Mouse (Mus musculus): ENCODE data around the gene Btbd3. TPM values are rescaled to one million over a fixed set of nuclear protein-coding genes. Genes with fewer than 3 reads are reported as not detected.

Gene Btbd3
- total RNA-seq (2022) = 100 to 1,000 TPM; 171 to 180 (median 177) TPM

DNA sequence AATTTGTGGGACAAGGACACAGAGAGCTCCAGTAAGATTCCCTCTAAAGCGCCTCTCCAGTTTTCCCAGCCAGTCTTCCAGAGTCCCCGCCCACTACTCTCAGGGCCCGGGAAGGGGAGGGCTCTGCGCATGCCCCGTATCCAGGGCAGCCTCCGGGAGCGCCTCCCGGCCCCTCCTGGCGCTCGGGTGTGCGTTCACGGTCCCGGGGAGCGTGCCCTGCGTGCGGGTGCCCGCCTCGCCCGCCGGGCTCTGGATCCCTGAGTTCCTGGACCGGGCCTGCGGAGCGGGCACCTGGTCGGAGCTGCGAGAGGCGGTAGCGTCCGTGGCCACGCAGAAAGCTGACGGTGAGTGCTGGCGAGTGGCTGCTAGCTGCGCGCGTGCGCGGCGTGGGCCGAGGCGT is at the start of gene Btbd3:
TSS of gene Btbd3 (plus strand) at position 155 of the 400 bp plus-strand sequence.
- DNase-seq (ENCODE audit: low spot score in 2 of 2) = peak; percentile 90 to 91

GRCm38 (mm10) chr2:138215561-138215960 is 40.8 kb upstream of the Btbd3 start:
- DNase-seq (ENCODE audit: low spot score in 2 of 2) = peak; percentile 19 to 43

DNA sequence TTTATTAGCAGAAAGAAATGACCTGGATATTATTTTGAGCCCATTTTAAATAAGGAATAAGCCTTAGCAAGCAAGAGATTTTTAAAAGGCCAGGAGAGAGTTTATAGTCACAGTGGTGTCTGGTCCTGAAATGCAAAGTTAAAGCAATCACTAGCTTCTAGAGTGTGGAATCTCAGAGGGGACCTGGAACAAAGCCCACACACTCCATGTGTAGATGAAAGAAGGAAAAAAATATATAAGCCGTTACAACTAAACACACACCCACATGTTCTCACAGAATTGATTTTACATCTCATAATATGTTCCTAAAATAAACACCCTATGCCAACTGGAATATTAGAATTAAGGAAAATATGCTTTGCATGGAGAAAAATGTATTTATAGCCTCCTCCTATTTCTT is 36.1 kb upstream of the Btbd3 start:
- no peak for DNase-seq (ENCODE audit: low spot score in 2 of 2)

DNA sequence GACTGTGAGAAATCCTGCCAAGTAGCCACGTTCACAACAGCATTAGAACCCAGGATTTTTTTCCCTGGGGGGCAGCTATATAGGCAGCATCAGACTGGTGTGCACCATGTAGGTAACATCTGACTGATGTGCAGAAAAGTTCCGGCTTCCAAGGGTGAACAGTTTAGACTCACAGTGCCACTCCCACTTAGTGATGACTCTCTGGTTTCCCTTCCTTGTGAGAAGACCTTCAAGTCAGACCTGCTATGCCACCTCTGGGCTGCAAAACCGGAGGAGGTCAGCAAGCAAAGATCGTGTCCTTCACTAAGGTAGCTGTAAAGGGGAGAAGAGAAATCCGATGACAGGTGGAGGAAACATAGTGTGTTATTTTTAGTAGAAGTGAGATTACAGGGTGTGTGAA is 24.1 kb upstream of the Btbd3 start:
- no peak for DNase-seq (ENCODE audit: low spot score in 2 of 2)

GRCm38 (mm10) chr2:138236149-138236548 is 20.2 kb upstream of the Btbd3 start:
- no peak for DNase-seq (ENCODE audit: low spot score in 2 of 2)

- no peak for DNase-seq (ENCODE audit: low spot score in 2 of 2)
These were observed 13.9 kb upstream of the Btbd3 start for GRCm38 (mm10) chr2:138242452-138242851.

DNA sequence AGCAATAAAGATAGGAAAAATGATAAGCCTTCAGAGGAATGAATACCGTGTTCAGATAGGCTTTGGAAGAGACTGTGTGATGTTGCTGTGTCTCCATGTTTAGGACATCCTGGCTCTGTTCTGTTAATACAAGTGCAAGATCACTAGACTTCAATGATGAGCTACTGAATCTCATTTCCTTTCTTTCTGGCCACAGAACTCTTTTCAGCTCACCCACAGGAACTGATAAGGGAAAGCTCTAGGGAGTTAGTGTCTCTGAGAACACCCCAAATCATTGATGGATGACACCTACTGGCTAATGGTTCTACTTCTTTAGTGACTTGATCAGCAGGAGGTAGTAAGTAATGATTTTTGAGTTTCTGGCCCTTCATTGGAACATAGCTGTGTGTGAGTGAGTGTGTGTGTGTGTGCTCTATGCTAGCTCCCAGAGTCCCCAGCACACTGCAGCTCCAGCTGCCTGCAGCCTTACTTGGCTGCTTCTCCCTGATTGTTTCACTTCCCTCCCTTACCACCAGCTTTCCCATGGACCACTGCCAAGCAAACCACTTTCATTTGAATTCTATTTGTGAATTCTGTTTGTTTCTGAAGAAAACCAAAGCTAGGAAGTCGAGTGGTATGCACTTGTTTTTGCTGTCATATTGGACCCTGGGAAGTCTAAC is 10.6 kb upstream of the Btbd3 start:
- DNase-seq (ENCODE audit: low spot score in 2 of 2) = peak; percentile 61 to 62

GRCm38 (mm10) chr2:138247986-138248385 is 8.4 kb upstream of the Btbd3 start:
- no peak for DNase-seq (ENCODE audit: low spot score in 2 of 2)

- no peak for DNase-seq (ENCODE audit: low spot score in 2 of 2)
These were observed 596 bp downstream of the Btbd3 start for GRCm38 (mm10) chr2:138256851-138257471.

- DNase-seq (ENCODE audit: low spot score in 2 of 2) = no peak
These were observed 1.4 kb downstream of the Btbd3 start for GRCm38 (mm10) chr2:138257692-138258315.

DNA sequence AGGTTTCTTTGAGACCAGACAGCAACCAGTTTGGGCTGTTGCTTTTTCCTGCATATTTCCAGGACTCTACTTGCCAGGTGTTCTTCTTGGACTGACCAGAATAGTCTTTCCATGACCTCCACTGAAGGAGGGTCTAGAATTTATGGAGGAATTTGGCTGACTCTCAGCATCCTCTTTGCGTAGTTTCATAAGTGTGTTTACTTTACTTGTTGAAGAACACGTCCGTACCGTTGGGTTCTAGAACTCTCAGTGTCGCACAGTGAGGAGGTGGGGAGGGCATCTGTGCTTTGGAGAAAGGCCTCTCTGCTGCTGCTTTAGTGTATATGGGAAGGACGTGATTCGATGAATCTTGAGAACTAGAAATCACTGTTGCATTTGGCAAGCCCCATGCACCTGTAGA is 4.8 kb downstream of the Btbd3 start:
- DNase-seq (ENCODE audit: low spot score in 2 of 2) = no peak

DNA sequence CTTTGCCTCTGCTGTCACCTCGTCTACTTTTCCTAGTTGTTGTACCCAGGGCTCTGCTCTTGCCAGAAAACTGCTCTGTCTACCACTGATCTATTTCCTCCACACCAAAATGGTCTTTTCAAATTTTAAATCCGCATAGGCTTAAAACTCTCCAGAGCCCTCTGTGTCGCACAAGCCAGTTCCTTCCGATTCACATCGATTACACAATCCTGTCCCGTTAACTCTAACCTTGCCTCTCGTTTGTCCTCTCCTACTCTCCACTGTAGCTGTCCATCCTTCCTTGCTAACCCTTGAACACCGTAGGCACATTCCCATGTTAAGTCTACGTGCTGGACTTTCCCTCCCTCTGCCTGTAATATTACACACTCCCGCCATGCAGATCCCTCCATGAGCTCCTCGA is 6.5 kb downstream of the Btbd3 start:
- no peak for DNase-seq (ENCODE audit: low spot score in 2 of 2)

DNA sequence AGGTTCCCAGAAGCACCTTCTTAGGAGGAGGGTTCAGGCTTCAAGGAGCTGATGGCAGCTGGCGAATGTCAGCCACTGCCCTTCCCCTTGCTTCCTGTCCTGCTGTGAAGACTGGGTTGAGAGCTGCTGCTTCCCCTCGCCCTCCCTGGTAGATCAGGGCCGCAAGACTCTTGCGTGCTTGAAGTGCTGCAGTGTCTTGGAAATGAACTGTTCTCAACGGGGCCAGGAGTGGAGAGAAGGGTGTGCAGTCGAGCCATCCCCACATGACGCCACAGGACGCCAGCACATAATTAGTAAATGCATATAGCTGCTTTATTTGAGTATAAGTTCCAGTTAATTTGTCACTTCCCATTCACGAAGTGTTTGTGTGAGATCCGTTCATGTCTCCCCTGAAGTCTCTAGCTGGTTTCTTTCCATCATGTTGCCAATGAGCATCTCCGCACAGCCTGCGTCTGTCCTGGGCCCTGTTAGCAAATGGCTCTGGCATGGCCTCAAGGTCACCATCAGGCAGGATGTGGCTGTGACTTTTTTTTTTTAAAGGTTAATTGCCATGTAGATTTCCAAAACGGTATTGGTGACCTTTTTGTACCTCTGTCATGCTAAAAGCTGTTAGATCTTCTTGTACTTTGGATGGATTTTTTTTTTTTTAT is 9.1 kb downstream of the Btbd3 start:
- no peak for DNase-seq (ENCODE audit: low spot score in 2 of 2)

- no peak for DNase-seq (ENCODE audit: low spot score in 2 of 2)
These were observed 10.3 kb downstream of the Btbd3 start for GRCm38 (mm10) chr2:138266679-138267078.

GRCm38 (mm10) chr2:138267852-138268513 is 11.6 kb downstream of the Btbd3 start:
- no peak for DNase-seq (ENCODE audit: low spot score in 2 of 2)

DNA sequence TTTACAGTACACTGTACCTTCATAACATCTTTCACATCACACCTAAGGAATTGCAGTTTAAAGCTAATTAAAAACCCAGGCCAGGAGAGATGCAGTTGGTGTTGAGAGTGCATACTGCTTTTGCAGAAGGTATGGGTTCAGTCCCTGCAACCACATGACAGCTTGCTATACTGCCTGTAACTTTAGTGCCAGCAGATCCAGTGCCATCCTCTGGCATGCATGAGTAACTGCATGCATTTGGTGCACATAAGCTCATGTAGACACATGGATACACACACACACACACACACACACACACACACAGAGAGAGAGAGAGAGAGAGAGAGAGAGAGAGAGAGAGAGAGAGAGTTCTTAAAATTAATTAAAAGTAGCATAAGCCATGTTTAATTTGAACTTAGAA is 13.0 kb downstream of the Btbd3 start:
- no peak for DNase-seq (ENCODE audit: low spot score in 2 of 2)

DNA sequence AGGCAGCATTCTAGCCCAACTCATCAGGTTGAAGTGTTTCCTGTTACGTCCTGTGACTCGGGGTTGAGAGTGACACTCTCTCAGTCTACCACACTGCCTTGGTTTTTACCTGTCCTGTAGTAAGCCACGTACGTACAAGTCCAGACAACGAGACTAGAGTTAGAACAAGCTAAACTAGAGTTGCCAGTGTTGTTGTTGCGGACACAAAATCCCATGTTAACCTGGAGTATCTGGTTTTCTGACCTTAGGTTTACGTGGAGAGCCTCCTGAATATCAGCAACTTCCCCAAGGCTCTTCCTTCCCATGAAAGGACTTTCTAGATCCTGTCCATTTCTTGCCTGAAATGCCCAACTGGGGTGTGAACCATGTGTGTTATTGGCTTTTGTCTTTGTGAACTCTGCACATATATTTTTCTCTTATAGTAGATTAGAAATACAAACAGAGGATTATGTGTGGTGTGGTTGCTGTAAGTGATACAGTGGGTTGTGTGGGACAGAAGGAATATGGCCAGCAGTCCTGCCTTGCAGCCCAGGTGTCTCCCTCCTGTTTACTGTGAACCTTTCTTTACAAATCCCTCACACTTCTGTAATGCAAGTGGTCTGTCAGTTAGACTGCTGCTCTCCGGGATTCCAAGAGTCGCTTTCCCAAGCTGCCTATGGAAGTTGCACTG is 17.2 kb downstream of the Btbd3 start:
- DNase-seq (ENCODE audit: low spot score in 2 of 2) = no peak

GRCm38 (mm10) chr2:138274086-138274485 is 17.7 kb downstream of the Btbd3 start:
- no peak for DNase-seq (ENCODE audit: low spot score in 2 of 2)

DNA sequence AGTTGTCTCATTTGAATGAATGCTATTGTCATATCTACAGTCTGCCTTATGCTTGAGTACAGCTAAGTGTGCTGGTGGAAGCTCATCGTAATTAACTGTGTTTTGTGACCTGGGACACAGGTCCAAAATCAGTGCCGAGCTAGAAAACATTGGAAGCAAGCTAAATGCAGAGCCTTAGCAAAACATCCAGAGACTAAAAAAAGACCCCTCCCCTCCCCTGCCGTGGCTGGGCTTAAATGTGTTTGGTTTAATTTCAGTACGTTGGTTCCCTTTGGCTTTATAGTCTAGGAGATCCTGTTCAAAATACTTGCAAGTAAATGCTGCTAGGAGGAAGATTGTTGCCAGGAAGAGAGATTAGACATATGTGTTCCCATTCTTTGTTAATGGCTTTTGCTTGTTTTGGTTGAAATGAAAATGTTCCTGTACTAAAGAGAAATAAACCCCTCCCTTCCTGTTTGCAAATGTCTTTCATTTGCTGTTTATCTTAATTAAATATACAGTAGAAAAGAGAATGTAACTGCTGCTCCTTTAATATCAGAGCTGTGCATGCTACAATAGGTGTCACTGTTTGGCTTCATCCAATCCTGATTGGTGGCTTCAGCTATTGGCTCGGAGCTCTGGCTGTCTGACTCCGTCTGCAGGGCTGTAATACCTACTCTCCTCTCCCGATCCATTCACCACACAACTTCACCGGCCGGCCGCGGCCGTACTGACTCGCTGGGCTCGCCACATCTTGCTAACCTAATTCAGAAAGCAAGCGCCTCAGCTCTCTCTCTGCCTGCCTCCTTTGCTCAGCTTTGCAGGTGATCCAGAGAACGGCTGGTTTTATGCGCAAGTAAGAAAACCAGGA is 21.7 kb downstream of the Btbd3 start:
- peak; percentile 71 for DNase-seq (ENCODE audit: low spot score in 2 of 2)

Data from layer of hippocampus, adult 8-10 months (tissue).